Mouse (Mus musculus) right cerebral cortex, postnatal 10 days (tissue): ENCODE data around the gene Spint5.

Experiments used
- DNase-seq, 2 experiments: peaks; one replicate each; pipeline ENCODE4 v3.0.0; 2021; ENCODE audit warnings: low spot score in 2 of 2

Gene Spint5

GRCm38 (mm10) chr2:164737377-164738090 lies 22.4 kb downstream of the Spint5 start:
- no peak for DNase-seq

- no peak for DNase-seq
These were observed 24.8 kb downstream of the Spint5 start for GRCm38 (mm10) chr2:164739876-164740275.

GRCm38 (mm10) chr2:164744987-164745386 lies 29.9 kb downstream of the Spint5 start:
- no peak for DNase-seq

- peak; percentile 96 to 97 for DNase-seq
These were observed 30.9 kb downstream of the Spint5 start, which contains the start of the genes Wfdc3 and Dnttip1 for GRCm38 (mm10) chr2:164745843-164746479. TSS of gene Wfdc3 (minus strand) at chr2:164745931. TSS of gene Dnttip1 (plus strand) at chr2:164745983.

- DNase-seq: no peak
These were observed 31.6 kb downstream of the Spint5 start for GRCm38 (mm10) chr2:164746693-164747092.

- no peak for DNase-seq
These were observed 33.1 kb downstream of the Spint5 start for GRCm38 (mm10) chr2:164748191-164748590.

GRCm38 (mm10) chr2:164748991-164749390 lies 33.9 kb downstream of the Spint5 start:
- no peak for DNase-seq

GRCm38 (mm10) chr2:164752454-164752853 lies 37.3 kb downstream of the Spint5 start:
- no peak for DNase-seq

GRCm38 (mm10) chr2:164754105-164754504 lies 39.0 kb downstream of the Spint5 start:
- DNase-seq: no peak

GRCm38 (mm10) chr2:164754800-164755199 lies 39.7 kb downstream of the Spint5 start:
- no peak for DNase-seq

- DNase-seq: no peak
These were observed 42.7 kb downstream of the Spint5 start for GRCm38 (mm10) chr2:164757841-164758240.

GRCm38 (mm10) chr2:164758692-164759091 lies 43.6 kb downstream of the Spint5 start:
- DNase-seq: no peak

- DNase-seq: no peak
These were observed 45.1 kb downstream of the Spint5 start for GRCm38 (mm10) chr2:164760059-164760833.

GRCm38 (mm10) chr2:164761502-164761901 lies 46.4 kb downstream of the Spint5 start:
- DNase-seq: no peak

- no peak for DNase-seq
These were observed 46.9 kb downstream of the Spint5 start for GRCm38 (mm10) chr2:164761971-164762370.

GRCm38 (mm10) chr2:164762593-164762992 lies 47.5 kb downstream of the Spint5 start:
- DNase-seq: no peak

- DNase-seq: peak in 1 of 2 experiments; percentile 54
These were observed 50.7 kb downstream of the Spint5 start for GRCm38 (mm10) chr2:164765841-164766240.
